Mouse (Mus musculus): ENCODE results near the gene Rplp1. TPM values are rescaled to one million over a fixed set of nuclear protein-coding genes. Genes with fewer than 3 reads are reported as not detected.

The Rplp1 gene
- 44.1 TPM for polyA plus RNA-seq (2014; fragmentation: Illumina TruSeq; extraction: RNeasy Lipid Tissue Mini Kit (QIAGEN cat#74804); ENCODE audit: low read depth, low replicate concordance)

GRCm38 (mm10) chr9:61914203-61914916, at the start of gene Rplp1:
TSS of gene Rplp1 (minus strand) at chr9:61914542.

GRCm38 (mm10) chr9:61946623-61947401, 32.5 kb upstream of the Rplp1 start, which contains the start of gene Kif23:
TSS of gene Kif23 (minus strand) at chr9:61946774.

Other genes starting within 250 kb of the Rplp1 start
- gene Kif23, start 32.2 kb upstream of the Rplp1 start, polyA plus RNA-seq (2014; fragmentation: Illumina TruSeq; extraction: RNeasy Lipid Tissue Mini Kit (QIAGEN cat#74804); ENCODE audit: low read depth, low replicate concordance), result 10.1 TPM
- gene Paqr5, start 112.3 kb upstream of the Rplp1 start, polyA plus RNA-seq (2014; fragmentation: Illumina TruSeq; extraction: RNeasy Lipid Tissue Mini Kit (QIAGEN cat#74804); ENCODE audit: low read depth, low replicate concordance), result 1.7 TPM
- gene Glce, start 208.1 kb upstream of the Rplp1 start, polyA plus RNA-seq (2014; fragmentation: Illumina TruSeq; extraction: RNeasy Lipid Tissue Mini Kit (QIAGEN cat#74804); ENCODE audit: low read depth, low replicate concordance), result 75.5 TPM